Mouse (Mus musculus) heart, embryonic 13.5 days (tissue): ENCODE results near the gene Klhdc7a. TPM values are rescaled to one million over a fixed set of nuclear protein-coding genes. Genes with fewer than 3 reads are reported as not detected.
"Not testable (repeated sequence)": the region's sequence is repeated elsewhere in the genome, so short reads cannot be mapped to it uniquely, and the experiment has no call there.

Experiments used
- ATAC-seq: fragments of 200-750 bp; cut with Nextera tagmentation; 2 replicates; pipeline ENCODE4 v1.8.0; 2017; ENCODE audit warnings: moderate TSS enrichment; ENCODE audit not compliant: insufficient number of reproducible peaks, low FRiP score, low TSS enrichment; ENCODE audit errors: extremely low read depth
- H3K27ac ChIP-seq: fragments of 300-500 bp; sonication (generic); replicated peaks from 2 replicates; pipeline ENCODE4 v1.5.1; 2015; ENCODE audit warnings: moderate library complexity, mild to moderate bottlenecking, inconsistent platforms
- H3K27me3 ChIP-seq: fragments of 300-500 bp; sonication (generic); replicated peaks from 2 replicates; pipeline ENCODE4 v1.6.1; 2015; ENCODE audit warnings: mild to moderate bottlenecking, inconsistent platforms
- H3K36me3 ChIP-seq: fragments of 300-500 bp; sonication (generic); 2 replicates; pipeline ENCODE4 v1.6.1; 2015; ENCODE audit warnings: mild to moderate bottlenecking, inconsistent platforms
- H3K4me1 ChIP-seq: fragments of 300-500 bp; sonication (generic); 2 replicates; pipeline ENCODE4 v1.6.1; 2015; ENCODE audit warnings: inconsistent platforms
- H3K4me2 ChIP-seq: fragments of 300-500 bp; sonication (generic); 2 replicates; pipeline ENCODE4 v1.6.1; 2015; ENCODE audit warnings: inconsistent platforms, mild to moderate bottlenecking, moderate library complexity
- H3K4me3 ChIP-seq: fragments of 300-500 bp; sonication (generic); 2 replicates; pipeline ENCODE4 v1.5.1; 2015; ENCODE audit warnings: moderate library complexity, mild to moderate bottlenecking, inconsistent platforms
- H3K9ac ChIP-seq: fragments of 300-500 bp; sonication (generic); 2 replicates; pipeline ENCODE4 v1.6.1; 2015; ENCODE audit warnings: inconsistent platforms, mild to moderate bottlenecking, moderate library complexity
- H3K9me3 ChIP-seq: fragments of 300-500 bp; sonication (generic); 2 replicates; pipeline ENCODE4 v1.6.1; 2016; ENCODE audit warnings: inconsistent platforms
- WGBS: fragments of 180-500 bp; shearing (Covaris S2); methylation state at CpG from one replicate; pipeline ENCODE4 v1.1.7; 2015; ENCODE audit warnings: mixed read lengths; 5-methylcytosine and 5-hydroxymethylcytosine counted together
- polyA plus RNA-seq: library from polyadenylated mRNA; unstranded; fragments of >200 nt; fragmentation: Nextera tagmentation; extraction: Ambion mirVana; gene quantifications from 2 replicates; pipeline ENCODE4 v1.2.1, GENCODE M21; 2015

The Klhdc7a gene
- polyA plus RNA-seq, 1 experiment from 2014 or later, result 0.11 TPM

DNA sequence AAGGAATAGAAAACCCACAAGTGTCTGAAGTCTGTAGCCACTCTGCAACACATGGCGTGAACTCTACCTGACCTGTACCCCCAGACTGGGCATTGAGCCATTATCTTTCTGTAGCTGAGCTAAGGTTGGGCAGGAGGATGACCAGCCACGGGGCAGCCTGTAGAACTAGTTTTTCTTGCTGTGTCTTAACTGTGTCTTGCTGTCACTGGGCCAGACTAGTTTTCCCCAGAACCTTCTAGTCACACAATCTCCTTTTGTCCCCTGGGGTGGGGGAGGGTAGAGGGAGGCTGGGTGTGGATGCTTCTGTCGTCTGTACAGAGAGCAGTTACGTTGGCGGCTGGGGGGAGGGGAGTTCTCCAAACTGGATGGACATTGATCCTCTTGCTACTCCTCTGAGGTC lies 10.9 kb upstream of the Klhdc7a start:
- H3K27ac ChIP-seq, result no peak overlapping the region
- H3K9ac ChIP-seq, result no peak overlapping the region
- no peaks in the 10 kb centered on the region for H3K36me3 ChIP-seq
- H3K4me1 ChIP-seq, result peaks cover 15% of the 10 kb centered on the region
- H3K4me3 ChIP-seq, result no peak overlapping the region
- H3K4me2 ChIP-seq, result no peak overlapping the region
- no peaks in the 10 kb centered on the region for H3K9me3 ChIP-seq
- WGBS, result 30% methylated on average over 5 of the region's 5 CpGs
- H3K27me3 ChIP-seq, result peaks cover 9% of the 10 kb centered on the region
- no peak for ATAC-seq

DNA sequence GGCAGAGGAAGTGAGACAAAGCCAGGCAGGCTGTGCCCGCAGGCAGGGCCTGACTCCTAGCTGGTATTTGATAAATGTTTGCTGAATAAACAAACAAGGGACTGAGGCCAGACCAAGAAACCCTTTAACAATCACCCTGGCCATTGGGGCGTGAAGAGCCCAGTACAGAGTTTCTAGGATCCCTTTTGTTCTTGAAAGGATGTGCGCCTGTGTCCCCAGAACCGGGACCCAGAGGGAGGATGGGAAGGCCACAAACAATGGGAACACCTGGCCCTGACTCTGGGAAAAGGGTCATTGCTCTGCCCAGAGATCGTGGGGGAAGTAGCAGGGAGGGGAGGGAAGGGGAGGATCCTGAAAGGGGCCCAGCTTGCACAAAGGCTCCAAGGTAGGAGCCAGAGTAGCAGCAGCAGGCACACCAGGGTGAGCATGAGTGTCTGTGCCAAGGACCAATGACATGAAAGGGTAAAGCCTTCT lies 9.5 kb upstream of the Klhdc7a start:
- Histone ChIP-seq H3K36me3 (no peaks in the 10 kb centered on the region), H3K9me3 (no peaks in the 10 kb centered on the region), H3K27me3 (peaks cover 9% of the 10 kb centered on the region), H3K4me2 (no peak overlapping the region), H3K4me3 (no peak overlapping the region), H3K4me1 (peaks cover 15% of the 10 kb centered on the region), H3K9ac (no peak overlapping the region), H3K27ac (no peak overlapping the region)
- 23% methylated on average over 5 of the region's 5 CpGs for WGBS
- ATAC-seq, result no peak

DNA sequence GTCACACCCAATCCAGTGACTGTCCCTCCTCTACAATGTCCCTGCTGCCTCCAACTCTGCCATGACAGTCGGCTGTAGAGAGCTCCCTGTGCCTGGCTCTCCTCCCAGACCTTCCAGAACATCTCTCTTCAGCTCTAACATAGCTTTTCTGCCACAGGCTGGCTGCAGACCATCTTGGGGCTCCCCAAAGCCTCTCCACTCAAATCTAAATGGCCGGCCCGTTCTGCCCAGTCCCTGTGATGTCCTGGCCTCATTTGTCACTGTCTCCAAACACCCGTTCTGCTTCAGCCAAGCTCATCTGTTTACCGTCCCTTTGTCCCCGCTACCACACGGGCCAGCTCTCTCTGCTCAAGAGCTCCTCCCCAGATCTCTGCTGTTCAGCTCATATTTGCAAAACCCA lies 6.7 kb upstream of the Klhdc7a start:
- 40% methylated on average over 7 of the region's 7 CpGs for WGBS
- Histone ChIP-seq H3K4me2 (no peak overlapping the region), H3K27ac (no peak overlapping the region)

DNA sequence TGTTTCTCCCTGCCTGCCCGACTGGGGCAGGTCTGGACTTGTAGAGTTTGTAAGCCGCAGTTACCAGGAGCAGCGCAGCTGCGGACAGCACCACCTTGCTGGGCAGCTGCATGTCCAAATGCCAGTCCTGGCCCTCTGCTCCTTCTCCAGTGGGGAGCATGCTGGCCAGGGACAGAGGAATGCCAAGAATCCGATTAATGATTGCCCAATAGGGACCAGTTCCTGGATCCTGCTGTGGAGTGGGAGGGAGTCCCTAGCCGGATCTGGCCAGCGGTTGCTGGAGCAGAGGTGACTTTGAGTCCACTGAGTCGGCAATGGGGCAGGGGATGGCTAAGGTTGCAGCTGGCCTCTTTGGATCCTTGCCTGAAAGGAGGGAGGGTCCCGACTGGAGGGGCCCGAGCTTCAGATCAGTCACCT lies 343 bp downstream of the Klhdc7a start:
- Histone ChIP-seq H3K4me1 (peaks cover 14% of the 10 kb centered on the region), H3K9me3 (no peaks in the 10 kb centered on the region), H3K4me2 (no peak overlapping the region; the same call in 1 of the 2 replicates), H3K36me3 (no peaks in the 10 kb centered on the region), H3K4me3 (no peak overlapping the region), H3K27me3 (peaks cover 16% of the 10 kb centered on the region), H3K9ac (no peak overlapping the region), H3K27ac (no peak overlapping the region)
- no peak for ATAC-seq
- WGBS, result 17% methylated on average over 10 of the region's 10 CpGs

More for the DNA sequence above, 6.7 kb upstream of the Klhdc7a start:
- no peaks in the 10 kb centered on the region for H3K9me3 ChIP-seq
- no peak overlapping the region for H3K4me3 ChIP-seq
- no peak overlapping the region for H3K9ac ChIP-seq
- no peak for ATAC-seq
- peaks cover 15% of the 10 kb centered on the region for H3K4me1 ChIP-seq
- peaks cover 4% of the 10 kb centered on the region; the same call in 1 of the 2 replicates for H3K27me3 ChIP-seq
- H3K36me3 ChIP-seq, result no peaks in the 10 kb centered on the region

DNA sequence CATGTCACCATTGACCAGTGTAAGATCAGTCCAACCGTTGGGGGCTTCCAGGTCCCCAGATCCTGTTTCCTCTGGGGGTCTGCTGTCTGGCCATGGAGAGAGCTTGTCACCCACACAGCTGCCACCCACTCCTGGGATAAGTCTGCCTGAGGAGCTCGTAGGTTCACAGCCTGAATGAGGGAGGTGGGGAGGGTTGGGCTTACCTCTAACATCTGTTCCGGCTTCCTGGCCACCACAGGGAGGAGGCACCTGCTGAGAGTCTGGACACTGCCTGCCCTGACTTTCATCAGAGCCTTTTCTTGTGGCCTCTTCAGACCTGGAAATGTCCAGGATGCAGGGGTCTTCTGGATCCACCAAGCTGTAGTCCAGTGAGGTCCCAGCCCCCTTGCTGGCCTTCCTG lies 845 bp downstream of the Klhdc7a start:
- Histone ChIP-seq H3K27me3 (peaks cover 16% of the 10 kb centered on the region), H3K27ac (no peak overlapping the region), H3K9me3 (no peaks in the 10 kb centered on the region), H3K4me3 (no peak overlapping the region), H3K9ac (no peak overlapping the region), H3K36me3 (no peaks in the 10 kb centered on the region), H3K4me2 (no peak overlapping the region), H3K4me1 (peaks cover 14% of the 10 kb centered on the region)
- WGBS, result 33% methylated on average over 3 of the region's 3 CpGs
- no peak for ATAC-seq

DNA sequence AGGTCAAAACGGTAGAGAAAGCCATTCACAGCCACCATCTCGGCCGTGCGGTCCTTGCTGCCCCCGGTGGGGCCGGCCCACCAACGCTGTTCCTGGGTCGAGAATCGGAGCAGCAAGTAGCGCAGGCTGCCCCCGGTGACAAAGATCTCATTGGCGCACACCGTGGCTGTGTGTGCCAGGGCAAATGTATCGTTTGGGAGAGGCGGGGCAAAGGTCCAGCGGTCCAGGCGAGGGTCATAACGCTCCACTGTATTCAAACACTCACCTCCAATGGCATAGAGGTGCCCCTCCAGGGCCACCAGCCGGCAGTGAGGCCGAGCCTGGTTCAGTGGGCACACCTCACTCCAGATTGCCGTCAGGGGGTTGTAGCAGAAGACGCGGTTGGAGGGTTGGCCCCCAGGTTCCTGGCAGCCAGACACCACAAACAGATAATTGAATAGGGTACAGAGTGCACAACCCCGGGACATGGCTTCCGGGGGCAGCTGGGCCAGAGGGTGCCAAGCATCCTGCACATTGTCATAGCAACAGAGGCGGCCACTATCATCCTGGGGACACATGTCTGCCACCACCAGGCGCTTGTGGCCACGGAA lies 2.1 kb downstream of the Klhdc7a start:
- Histone ChIP-seq H3K9me3 (no peaks in the 10 kb centered on the region), H3K4me2 (no peak overlapping the region), H3K27me3 (peaks cover 16% of the 10 kb centered on the region), H3K4me1 (peaks cover 14% of the 10 kb centered on the region), H3K9ac (no peak overlapping the region), H3K4me3 (no peak overlapping the region), H3K27ac (no peak overlapping the region), H3K36me3 (no peaks in the 10 kb centered on the region)
- ATAC-seq, result no peak
- WGBS, result 78% methylated on average over 28 of the region's 28 CpGs

DNA sequence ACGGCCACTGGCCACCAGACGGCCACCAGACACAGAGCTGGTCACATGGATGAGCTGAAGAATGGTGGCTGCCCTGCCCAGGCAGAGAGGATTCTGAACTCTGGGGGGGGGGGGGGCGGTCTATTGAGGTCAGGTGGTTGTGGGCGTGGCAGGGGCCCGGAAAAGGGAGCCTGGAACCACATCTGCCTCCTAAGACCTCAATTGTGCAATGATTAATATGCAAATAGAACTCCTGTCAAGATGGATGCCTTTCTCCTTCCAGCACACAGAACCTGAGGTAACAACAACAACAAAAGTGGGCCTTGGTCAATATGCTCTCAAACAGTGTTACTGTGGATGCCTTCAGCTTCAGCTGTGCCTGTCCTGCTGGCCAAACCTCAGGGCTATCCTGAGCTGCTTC lies 3.4 kb downstream of the Klhdc7a start:
- Histone ChIP-seq H3K4me1 (peaks cover 14% of the 10 kb centered on the region), H3K9me3 (no peaks in the 10 kb centered on the region), H3K4me3 (no peak overlapping the region), H3K36me3 (no peaks in the 10 kb centered on the region), H3K9ac (no peak overlapping the region), H3K27me3 (peaks cover 16% of the 10 kb centered on the region), H3K27ac (no peak overlapping the region), H3K4me2 (no peak overlapping the region)
- WGBS, result 60% methylated on average over 5 of the region's 5 CpGs
- ATAC-seq, result no peak

DNA sequence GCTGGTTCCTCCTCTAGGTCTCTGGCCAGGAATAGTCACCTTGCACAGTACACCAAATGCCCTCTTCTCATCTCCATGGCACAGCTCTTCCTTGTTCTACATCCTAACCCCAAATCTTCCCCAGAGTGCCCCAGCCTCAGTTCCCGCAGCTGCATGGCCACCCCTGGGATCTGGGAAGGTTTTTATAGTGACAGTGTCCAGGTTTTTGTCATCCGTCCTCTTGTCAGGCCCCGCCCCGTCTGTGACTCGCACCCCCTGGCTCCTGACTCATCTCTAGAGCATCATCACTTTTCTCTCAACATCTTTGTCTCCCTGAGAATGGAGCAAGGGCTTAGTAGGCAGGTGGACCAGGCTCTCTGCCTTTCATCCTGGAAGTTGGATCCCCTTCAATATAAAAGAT lies 3.9 kb downstream of the Klhdc7a start:
- Histone ChIP-seq H3K9ac (no peak overlapping the region), H3K4me3 (no peak overlapping the region), H3K27me3 (peaks cover 16% of the 10 kb centered on the region), H3K27ac (no peak overlapping the region), H3K4me1 (peaks cover 14% of the 10 kb centered on the region), H3K4me2 (no peak overlapping the region), H3K9me3 (no peaks in the 10 kb centered on the region), H3K36me3 (no peaks in the 10 kb centered on the region)
- ATAC-seq, result no peak
- 79% methylated on average over 5 of the region's 5 CpGs for WGBS

DNA sequence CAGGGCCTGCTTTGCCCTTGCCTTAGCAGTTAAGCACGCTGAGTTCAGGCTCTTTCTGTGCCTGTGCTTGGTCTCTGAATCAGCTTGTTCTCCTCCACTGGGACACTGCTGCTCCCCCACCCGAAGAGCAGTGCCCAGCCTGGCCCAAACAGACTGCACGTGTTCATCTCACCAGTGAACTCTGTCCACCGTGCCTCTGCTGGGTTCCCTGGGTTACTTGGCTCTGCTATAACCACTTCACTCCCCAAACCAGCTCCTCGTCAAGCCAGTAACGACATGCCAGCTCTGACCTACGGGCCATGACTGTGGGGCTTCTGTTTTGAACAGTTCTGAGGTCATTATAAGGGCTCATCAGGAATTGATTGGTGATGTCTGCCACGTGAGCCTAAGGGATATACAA lies 4.8 kb downstream of the Klhdc7a start:
- H3K9me3 ChIP-seq, result no peaks in the 10 kb centered on the region
- H3K4me2 ChIP-seq, result no peak overlapping the region
- no peaks in the 10 kb centered on the region for H3K36me3 ChIP-seq
- H3K9ac ChIP-seq, result no peak overlapping the region
- 54% methylated on average over 8 of the region's 8 CpGs for WGBS
- H3K4me3 ChIP-seq, result no peak overlapping the region
- peaks cover 10% of the 10 kb centered on the region for H3K4me1 ChIP-seq
- H3K27ac ChIP-seq, result no peak overlapping the region
- peaks cover 16% of the 10 kb centered on the region for H3K27me3 ChIP-seq
- ATAC-seq, result no peak

DNA sequence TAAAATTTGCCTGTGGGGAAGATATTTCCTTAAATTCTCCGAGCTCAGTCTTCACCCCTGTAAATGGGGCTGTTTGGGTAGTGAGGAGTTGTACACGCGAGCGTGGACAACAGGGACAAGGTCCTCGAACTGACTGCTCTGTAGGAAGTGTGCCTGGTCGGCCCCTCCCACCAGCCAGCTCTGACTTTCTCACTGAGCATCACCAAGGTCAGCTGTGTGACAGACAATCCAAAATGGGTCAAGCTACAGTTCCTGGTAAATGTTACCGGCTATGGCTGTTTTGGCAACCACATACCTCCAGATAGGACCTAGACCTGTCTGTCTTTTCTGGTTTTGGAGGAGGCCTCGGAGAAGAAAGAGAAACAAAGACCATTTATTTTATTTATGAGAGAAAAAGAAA lies 6.0 kb downstream of the Klhdc7a start:
- H3K9me3 ChIP-seq, result no peaks in the 10 kb centered on the region
- H3K4me3 ChIP-seq, result no peak overlapping the region
- H3K36me3 ChIP-seq, result no peaks in the 10 kb centered on the region
- H3K9ac ChIP-seq, result no peak overlapping the region
- H3K27ac ChIP-seq, result no peak overlapping the region
- H3K4me1 ChIP-seq, result no peaks in the 10 kb centered on the region
- 79% methylated on average over 8 of the region's 8 CpGs for WGBS
- H3K4me2 ChIP-seq, result no peak overlapping the region
- ATAC-seq, result no peak
- peaks cover 13% of the 10 kb centered on the region for H3K27me3 ChIP-seq

DNA sequence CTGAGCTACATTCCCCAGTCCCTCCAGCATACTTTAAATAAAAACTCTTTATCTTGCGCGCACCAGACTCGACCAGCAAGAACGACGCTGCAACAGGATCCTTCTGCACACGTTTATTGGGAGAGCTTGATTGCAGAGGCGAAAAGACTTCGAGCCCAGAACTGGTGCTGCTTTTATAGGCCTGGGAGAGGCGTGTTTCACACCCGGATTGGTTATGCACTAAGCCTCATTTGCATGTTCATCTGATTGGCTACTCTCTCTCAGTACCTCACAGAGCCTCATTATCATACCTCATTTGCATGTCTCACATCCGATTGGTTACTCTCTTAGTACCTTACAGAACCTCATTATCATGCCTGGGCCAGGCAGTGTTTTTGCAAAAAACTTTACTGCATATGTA lies 6.5 kb downstream of the Klhdc7a start:
- H3K9me3 ChIP-seq, H3K4me1 ChIP-seq, H3K9ac ChIP-seq, H3K27me3 ChIP-seq, H3K4me3 ChIP-seq, H3K4me2 ChIP-seq, H3K27ac ChIP-seq, H3K36me3 ChIP-seq, ATAC-seq: not testable (repeated sequence)
- 83% methylated on average over 11 of the region's 11 CpGs for WGBS

DNA sequence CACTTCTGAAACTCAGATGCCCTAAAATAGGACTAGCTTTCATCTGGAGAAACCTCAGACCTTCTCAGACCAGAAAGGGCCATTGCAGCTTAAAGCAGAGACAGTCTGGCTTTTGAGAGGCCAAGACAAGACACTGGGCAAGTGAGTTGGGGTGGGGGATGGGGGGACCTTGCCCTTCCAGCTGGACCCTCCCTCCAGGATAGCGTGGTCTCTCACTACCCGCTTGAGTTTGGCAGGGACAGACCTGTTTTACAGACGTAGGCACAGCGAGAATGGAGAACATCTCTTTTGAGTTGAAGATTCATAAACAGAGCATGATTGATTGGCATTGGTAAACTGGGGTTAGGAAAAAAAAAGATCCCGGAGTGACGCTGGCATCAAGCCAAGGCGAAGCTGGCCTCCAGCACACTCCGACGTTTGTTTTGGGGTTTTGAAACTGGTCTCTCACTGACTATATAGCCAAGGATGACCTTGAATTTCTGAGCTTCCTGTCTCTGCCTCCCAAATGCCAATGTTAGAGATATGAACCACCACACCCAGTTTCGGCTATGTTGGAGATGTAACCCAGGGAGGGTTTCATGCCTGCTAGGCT lies 7.0 kb downstream of the Klhdc7a start:
- Histone ChIP-seq H3K36me3 (no peaks in the 10 kb centered on the region), H3K4me3 (no peak overlapping the region), H3K4me1 (no peaks in the 10 kb centered on the region), H3K9me3 (no peaks in the 10 kb centered on the region), H3K27ac (no peak overlapping the region), H3K4me2 (no peak overlapping the region), H3K9ac (no peak overlapping the region), H3K27me3 (peaks cover 3% of the 10 kb centered on the region; the same call in 1 of the 2 replicates)
- 79% methylated on average over 10 of the region's 10 CpGs for WGBS
- ATAC-seq, result no peak
